Mouse (Mus musculus): ENCODE data around the gene Rps3a1. TPM values are rescaled to one million over a fixed set of nuclear protein-coding genes. Genes with fewer than 3 reads are reported as not detected.

The Rps3a1 gene
- 355 TPM for polyA plus RNA-seq (2012; fragmentation: generic; extraction: Trizol)
- long read RNA-seq, experiment 1, transcript Rps3a1-201 (6 exons, 977 nt): major isoform, 224 of 252 reads
- long read RNA-seq, experiment 1, partial matches to known transcripts: 7 of 252 reads
- long read RNA-seq, experiment 1, other reads (novel, unspliced or antisense): 21 of 252 reads
- long read RNA-seq, experiment 2, transcript Rps3a1-201 (6 exons, 977 nt): major isoform, 157 of 169 reads
- long read RNA-seq, experiment 2, partial matches to known transcripts: 3 of 169 reads
- long read RNA-seq, experiment 2, other reads (novel, unspliced or antisense): 9 of 169 reads

- TF ChIP-seq FOSL1 (IDR thresholded peaks at IDR 0.05; ENCODE audit: insufficient read depth, low read length, poor library complexity, severe bottlenecking) (no peak), MAX (IDR thresholded peaks at IDR 0.05) (no peak), CTCF (IDR thresholded peaks at IDR 0.05; ENCODE audit: control insufficient read depth, insufficient read depth, insufficient read length) (peak; percentile 99)
- H3K36me3 ChIP-seq (ENCODE audit: control insufficient read depth, insufficient read depth): peaks cover 41% of the 10 kb centered on the region
- peaks cover 27% of the 10 kb centered on the region for H3K79me3 ChIP-seq (ENCODE audit: low read depth)
- H3K27me3 ChIP-seq (ENCODE audit: control insufficient read depth, insufficient read depth, insufficient read length): no peaks in the 10 kb centered on the region
- H3K79me2 ChIP-seq (ENCODE audit: control insufficient read depth, insufficient read depth): peaks cover 39% of the 10 kb centered on the region
- peak within 1 kb of the TSS; percentile 89 for H3K4me3 ChIP-seq (ENCODE audit: insufficient read depth, poor library complexity, severe bottlenecking)
- H3ac ChIP-seq (ENCODE audit: control insufficient read depth, insufficient read length, low read depth): peak within 1 kb of the TSS; percentile 95
Observed at GRCm38 (mm10) chr3:86142263-86142933, at the start of gene Rps3a1. Gene Rps3a1, minus strand, starts transcription at chr3:86142702.

GRCm38 (mm10) chr3:86187736-86188389 is 45.4 kb upstream of the Rps3a1 start:
- H3K36me3 ChIP-seq (ENCODE audit: control insufficient read depth, insufficient read depth): no peaks in the 10 kb centered on the region

GRCm38 (mm10) chr3:86184546-86184945 is 42.0 kb upstream of the Rps3a1 start:
- H3K4me3 ChIP-seq (ENCODE audit: insufficient read depth, poor library complexity, severe bottlenecking): no peak overlapping the region
- H3K79me2 ChIP-seq (ENCODE audit: control insufficient read depth, insufficient read depth): no peaks in the 10 kb centered on the region
- TF ChIP-seq MAX (IDR thresholded peaks at IDR 0.05): no peak
- TF ChIP-seq CEBPB (IDR thresholded peaks at IDR 0.05; ENCODE audit: low read depth): no peak
- no peak for TF ChIP-seq CTCF (IDR thresholded peaks at IDR 0.05; ENCODE audit: control insufficient read depth, insufficient read depth, insufficient read length)
- no peak for TF ChIP-seq FOSL1 (IDR thresholded peaks at IDR 0.05; ENCODE audit: insufficient read depth, low read length, poor library complexity, severe bottlenecking)
- TF ChIP-seq MYOD1 (IDR thresholded peaks at IDR 0.05; ENCODE audit: control insufficient read depth, insufficient read length, low read depth): no peak
- no peak for TF ChIP-seq USF1 (IDR thresholded peaks at IDR 0.05; ENCODE audit: low read depth)
- TF ChIP-seq MYOG (IDR thresholded peaks at IDR 0.05; ENCODE audit: control insufficient read depth, extremely low read depth, insufficient read length): no peak
- no peaks in the 10 kb centered on the region for H3K27me3 ChIP-seq (ENCODE audit: control insufficient read depth, insufficient read depth, insufficient read length)
- no peaks in the 10 kb centered on the region for H3K79me3 ChIP-seq (ENCODE audit: low read depth)
- no peak overlapping the region for H3ac ChIP-seq (ENCODE audit: control insufficient read depth, insufficient read length, low read depth)
- no peaks in the 10 kb centered on the region for H3K36me3 ChIP-seq (ENCODE audit: control insufficient read depth, insufficient read depth)

More at GRCm38 (mm10) chr3:86187736-86188389, 45.4 kb upstream of the Rps3a1 start:
- no peaks in the 10 kb centered on the region for H3K79me3 ChIP-seq (ENCODE audit: low read depth)
- TF ChIP-seq MAX (IDR thresholded peaks at IDR 0.05) (no peak), MYOG (IDR thresholded peaks at IDR 0.05; ENCODE audit: control insufficient read depth, extremely low read depth, insufficient read length) (no peak), CTCF (IDR thresholded peaks at IDR 0.05; ENCODE audit: control insufficient read depth, insufficient read depth, insufficient read length) (no peak), FOSL1 (IDR thresholded peaks at IDR 0.05; ENCODE audit: insufficient read depth, low read length, poor library complexity, severe bottlenecking) (no peak), CEBPB (IDR thresholded peaks at IDR 0.05; ENCODE audit: low read depth) (no peak), USF1 (IDR thresholded peaks at IDR 0.05; ENCODE audit: low read depth) (no peak), MYOD1 (IDR thresholded peaks at IDR 0.05; ENCODE audit: control insufficient read depth, insufficient read length, low read depth) (no peak)
- no peaks in the 10 kb centered on the region for H3K27me3 ChIP-seq (ENCODE audit: control insufficient read depth, insufficient read depth, insufficient read length)
- no peak overlapping the region for H3K4me3 ChIP-seq (ENCODE audit: insufficient read depth, poor library complexity, severe bottlenecking)
- H3K79me2 ChIP-seq (ENCODE audit: control insufficient read depth, insufficient read depth): no peaks in the 10 kb centered on the region
- no peak overlapping the region for H3ac ChIP-seq (ENCODE audit: control insufficient read depth, insufficient read length, low read depth)

- no peaks in the 10 kb centered on the region for H3K27me3 ChIP-seq (ENCODE audit: control insufficient read depth, insufficient read depth, insufficient read length)
- no peaks in the 10 kb centered on the region for H3K36me3 ChIP-seq (ENCODE audit: control insufficient read depth, insufficient read depth)
- H3K79me2 ChIP-seq (ENCODE audit: control insufficient read depth, insufficient read depth): no peaks in the 10 kb centered on the region
- no peak overlapping the region for H3K4me3 ChIP-seq (ENCODE audit: insufficient read depth, poor library complexity, severe bottlenecking)
- H3K79me3 ChIP-seq (ENCODE audit: low read depth): no peaks in the 10 kb centered on the region
- no peak overlapping the region for H3ac ChIP-seq (ENCODE audit: control insufficient read depth, insufficient read length, low read depth)
- TF ChIP-seq MYOD1 (IDR thresholded peaks at IDR 0.05; ENCODE audit: control insufficient read depth, insufficient read length, low read depth): peak; percentile 67
- TF ChIP-seq FOSL1 (IDR thresholded peaks at IDR 0.05; ENCODE audit: insufficient read depth, low read length, poor library complexity, severe bottlenecking): no peak
- TF ChIP-seq MYOG (IDR thresholded peaks at IDR 0.05; ENCODE audit: control insufficient read depth, extremely low read depth, insufficient read length): no peak
- no peak for TF ChIP-seq MAX (IDR thresholded peaks at IDR 0.05)
Observed at GRCm38 (mm10) chr3:86181107-86181506, 38.6 kb upstream of the Rps3a1 start.

- TF ChIP-seq FOSL1 (IDR thresholded peaks at IDR 0.05; ENCODE audit: insufficient read depth, low read length, poor library complexity, severe bottlenecking) (no peak), USF1 (IDR thresholded peaks at IDR 0.05; ENCODE audit: low read depth) (no peak), CTCF (IDR thresholded peaks at IDR 0.05; ENCODE audit: control insufficient read depth, insufficient read depth, insufficient read length) (no peak), MAX (IDR thresholded peaks at IDR 0.05) (no peak), CEBPB (IDR thresholded peaks at IDR 0.05; ENCODE audit: low read depth) (no peak), MYOD1 (IDR thresholded peaks at IDR 0.05; ENCODE audit: control insufficient read depth, insufficient read length, low read depth) (no peak), MYOG (IDR thresholded peaks at IDR 0.05; ENCODE audit: control insufficient read depth, extremely low read depth, insufficient read length) (no peak)
Observed at GRCm38 (mm10) chr3:86179714-86180113, 37.2 kb upstream of the Rps3a1 start.

More at GRCm38 (mm10) chr3:86179714-86180113, 37.2 kb upstream of the Rps3a1 start:
- H3K27me3 ChIP-seq (ENCODE audit: control insufficient read depth, insufficient read depth, insufficient read length): no peaks in the 10 kb centered on the region
- H3ac ChIP-seq (ENCODE audit: control insufficient read depth, insufficient read length, low read depth): no peak overlapping the region
- no peaks in the 10 kb centered on the region for H3K79me2 ChIP-seq (ENCODE audit: control insufficient read depth, insufficient read depth)
- no peak overlapping the region for H3K4me3 ChIP-seq (ENCODE audit: insufficient read depth, poor library complexity, severe bottlenecking)
- no peaks in the 10 kb centered on the region for H3K79me3 ChIP-seq (ENCODE audit: low read depth)
- no peaks in the 10 kb centered on the region for H3K36me3 ChIP-seq (ENCODE audit: control insufficient read depth, insufficient read depth)
